Mouse (Mus musculus) bone marrow macrophage, adult 2 months (primary cell): Measurements from ENCODE around the gene Map3k5.

Experiments used
- CTCF ChIP-seq: IDR thresholded peaks from 2 replicates; pipeline ENCODE4 v1.5.1; 2012; ENCODE audit warnings: low read depth, mild to moderate bottlenecking, low read length, moderate library complexity
- POLR2A ChIP-seq: IDR thresholded peaks from 2 replicates; pipeline ENCODE4 v1.6.1; 2012; ENCODE audit warnings: mild to moderate bottlenecking, low read depth, low read length, borderline replicate concordance

- TF ChIP-seq POLR2A (no peak), CTCF (no peak)
Observed at GRCm38 (mm10) chr10:19932986-19933385, 1.3 kb upstream of the Map3k5 start.
